Mouse (Mus musculus) heart, embryonic 10.5 days (tissue): Measurements from ENCODE around the gene Grin2b. TPM values are rescaled to one million over a fixed set of nuclear protein-coding genes. Genes with fewer than 3 reads are reported as not detected.

Source experiments
- DNase-seq: peaks from one replicate; pipeline ENCODE4 v3.0.0-alpha.2; 2017; ENCODE audit warnings: low spot score
- H3K27ac ChIP-seq: fragments of 300-500 bp; sonication (generic); 2 replicates; pipeline ENCODE4 v1.5.1; 2016; ENCODE audit warnings: mild to moderate bottlenecking
- H3K27me3 ChIP-seq: fragments of 300-500 bp; sonication (generic); 2 replicates; pipeline ENCODE4 v1.6.1; 2016; ENCODE audit warnings: mild to moderate bottlenecking; ENCODE audit not compliant: poor library complexity, insufficient read depth, severe bottlenecking
- H3K36me3 ChIP-seq: fragments of 300-500 bp; sonication (generic); 2 replicates; pipeline ENCODE4 v1.6.1; 2016; ENCODE audit warnings: mild to moderate bottlenecking, moderate library complexity
- H3K4me1 ChIP-seq: fragments of 300-500 bp; sonication (generic); 2 replicates; pipeline ENCODE4 v1.6.1; 2016; ENCODE audit warnings: mild to moderate bottlenecking
- H3K4me3 ChIP-seq: fragments of 300-500 bp; sonication (generic); 2 replicates; pipeline ENCODE4 v1.5.1; 2016; ENCODE audit warnings: mild to moderate bottlenecking, moderate library complexity
- H3K9me3 ChIP-seq: fragments of 300-500 bp; sonication (generic); 2 replicates; pipeline ENCODE4 v1.6.1; 2016; ENCODE audit warnings: mild to moderate bottlenecking, moderate library complexity
- WGBS: fragments of 180-500 bp; shearing (Covaris S2); methylation state at CpG from one replicate; pipeline ENCODE4 v1.1.7; 2016; 5-methylcytosine and 5-hydroxymethylcytosine counted together
- polyA plus RNA-seq: library from polyadenylated mRNA; unstranded; fragments of >200 nt; fragmentation: Nextera tagmentation; extraction: Ambion mirVana; gene quantifications from 2 replicates; pipeline ENCODE4 v1.2.1, GENCODE M21; 2016

Gene Grin2b
- polyA plus RNA-seq, 1 experiment from 2014 or later, result 0.15 TPM

DNA sequence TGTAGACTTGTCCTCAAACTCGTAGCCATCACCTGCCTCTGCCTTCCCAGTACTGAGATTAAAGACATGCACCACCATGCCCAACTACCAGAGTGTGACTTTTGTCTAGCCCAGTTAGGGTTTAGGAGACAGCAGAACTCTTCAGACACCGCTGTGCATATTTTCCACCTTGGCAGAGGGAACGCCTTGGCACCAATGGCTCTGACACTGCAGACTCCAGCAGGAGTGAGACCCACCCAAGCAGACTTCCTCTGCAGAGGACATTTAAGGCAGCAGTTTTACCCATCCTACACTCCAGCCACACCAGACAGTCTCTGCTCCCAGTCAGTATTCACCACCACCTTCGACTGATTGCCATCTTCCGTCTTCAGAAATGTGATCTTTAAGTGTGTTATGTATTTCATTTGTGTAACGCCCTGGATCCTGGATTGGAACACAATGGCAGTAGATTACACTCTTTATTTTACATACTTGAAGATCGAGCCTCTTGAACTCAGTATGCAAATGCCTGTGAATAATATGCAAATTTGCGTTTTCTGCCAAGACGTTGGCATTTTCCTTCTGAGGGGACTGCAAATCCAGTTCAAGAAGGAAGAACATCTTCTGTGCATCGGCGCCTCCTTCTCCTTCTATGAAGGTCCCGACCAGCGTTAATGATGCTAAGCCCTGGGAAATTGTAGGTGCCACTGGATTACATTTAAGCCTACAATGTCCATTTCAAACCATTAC is 100.8 kb downstream of the Grin2b start:
- no peak overlapping the region for H3K4me3 ChIP-seq
- 83% methylated on average over 13 of the region's 13 CpGs for WGBS
- H3K9me3 ChIP-seq, result no peaks in the 10 kb centered on the region
- H3K27ac ChIP-seq, result no peak overlapping the region
- DNase-seq, result no peak
- no peaks in the 10 kb centered on the region for H3K4me1 ChIP-seq
- H3K36me3 ChIP-seq, result no peaks in the 10 kb centered on the region
- no peaks in the 10 kb centered on the region for H3K27me3 ChIP-seq

DNA sequence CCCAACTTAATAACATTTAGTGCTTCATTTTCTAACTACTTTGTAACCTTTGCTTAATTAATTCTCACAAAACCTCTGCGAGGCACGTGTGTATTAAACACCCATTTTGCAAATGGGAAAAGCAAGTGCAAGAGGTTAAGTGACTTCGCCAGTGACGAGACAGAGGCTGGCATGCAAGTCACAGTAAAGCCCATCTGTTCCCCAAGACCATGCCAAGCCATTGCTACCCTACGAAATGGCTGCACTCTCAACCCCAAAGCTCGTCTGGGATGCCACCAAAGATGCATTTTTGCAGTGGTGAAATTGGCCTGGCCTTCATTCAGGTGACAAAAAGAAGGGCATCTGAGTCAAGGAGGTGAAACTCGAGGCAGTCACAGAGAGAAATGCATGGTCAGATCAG is 103.2 kb downstream of the Grin2b start:
- 77% methylated on average over 7 of the region's 7 CpGs for WGBS

DNA sequence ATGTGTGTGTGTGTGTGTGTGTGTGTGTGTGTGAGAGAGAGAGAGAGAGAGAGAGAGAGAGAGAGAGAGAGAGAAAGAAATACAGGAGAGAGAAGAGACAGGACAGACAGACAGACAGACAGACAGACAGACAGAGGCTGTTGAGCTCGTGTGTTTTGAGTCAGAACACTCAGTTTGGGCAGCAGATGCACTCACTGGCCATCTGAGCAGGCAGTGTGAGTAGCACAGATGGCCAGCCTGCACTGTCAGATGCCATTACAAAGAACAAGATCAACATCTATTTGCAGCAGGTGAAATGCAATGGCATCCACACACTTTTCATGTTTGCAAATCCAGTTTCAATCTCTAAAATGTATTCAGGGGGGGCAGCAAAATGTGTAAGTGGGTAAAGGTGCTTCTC is 120.0 kb downstream of the Grin2b start:
- H3K4me3 ChIP-seq, result no peak overlapping the region
- H3K9me3 ChIP-seq, result no peaks in the 10 kb centered on the region
- no peaks in the 10 kb centered on the region for H3K4me1 ChIP-seq
- no peak for DNase-seq
- H3K36me3 ChIP-seq, result no peaks in the 10 kb centered on the region
- H3K27ac ChIP-seq, result no peak overlapping the region
- no peaks in the 10 kb centered on the region for H3K27me3 ChIP-seq
- WGBS, result 48% methylated on average over 1 of the region's 1 CpGs

More for the DNA sequence above, 103.2 kb downstream of the Grin2b start:
- H3K27ac ChIP-seq, result no peak overlapping the region
- DNase-seq, result no peak
- no peaks in the 10 kb centered on the region for H3K27me3 ChIP-seq
- no peaks in the 10 kb centered on the region for H3K4me1 ChIP-seq
- no peaks in the 10 kb centered on the region for H3K36me3 ChIP-seq
- H3K9me3 ChIP-seq, result no peaks in the 10 kb centered on the region
- no peak overlapping the region for H3K4me3 ChIP-seq

DNA sequence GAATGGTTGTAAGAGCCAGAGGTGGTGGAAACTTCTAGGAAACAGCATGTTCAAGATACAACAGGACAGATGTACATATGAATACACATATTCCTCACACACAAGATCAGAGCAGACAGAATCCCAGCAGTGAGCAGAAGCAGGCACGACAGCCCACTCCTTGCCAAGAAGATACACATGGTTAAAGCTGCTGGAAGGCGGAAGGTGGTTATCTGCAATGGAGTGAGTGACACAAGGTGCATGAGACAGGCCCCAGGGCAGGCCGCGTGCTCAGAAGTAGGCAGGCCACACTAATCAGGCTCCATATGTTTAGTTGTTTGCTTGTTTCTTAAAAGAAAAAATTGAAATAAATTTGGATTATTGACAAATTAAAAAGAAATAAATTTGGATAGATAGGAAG is 123.0 kb downstream of the Grin2b start:
- H3K27ac ChIP-seq, result no peak overlapping the region
- no peak overlapping the region for H3K4me3 ChIP-seq
- no peaks in the 10 kb centered on the region for H3K27me3 ChIP-seq
- no peaks in the 10 kb centered on the region for H3K9me3 ChIP-seq
- H3K36me3 ChIP-seq, result no peaks in the 10 kb centered on the region
- H3K4me1 ChIP-seq, result no peaks in the 10 kb centered on the region
- WGBS, result 46% methylated on average over 4 of the region's 4 CpGs
- DNase-seq, result no peak

DNA sequence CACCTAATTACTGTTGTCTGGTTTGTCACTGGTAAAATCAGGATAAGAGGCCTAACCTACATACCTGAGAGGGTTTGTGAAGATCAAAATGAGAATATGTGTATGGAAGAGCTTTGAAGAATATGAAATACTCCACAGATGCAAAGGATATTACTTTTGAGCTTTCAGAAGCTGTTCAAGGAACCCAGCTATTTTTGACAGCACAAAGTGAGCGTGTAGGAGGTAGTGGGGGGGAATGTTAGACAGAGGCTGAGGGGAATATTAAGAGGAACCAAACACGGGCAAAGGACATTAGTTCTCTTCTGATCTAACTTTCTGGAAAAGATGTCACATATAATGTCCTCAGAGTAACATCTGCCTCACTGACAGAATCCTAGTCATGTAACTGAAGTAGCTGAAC is 125.2 kb downstream of the Grin2b start:
- 83% methylated on average over 2 of the region's 2 CpGs for WGBS
- no peak for DNase-seq
- no peaks in the 10 kb centered on the region for H3K9me3 ChIP-seq

DNA sequence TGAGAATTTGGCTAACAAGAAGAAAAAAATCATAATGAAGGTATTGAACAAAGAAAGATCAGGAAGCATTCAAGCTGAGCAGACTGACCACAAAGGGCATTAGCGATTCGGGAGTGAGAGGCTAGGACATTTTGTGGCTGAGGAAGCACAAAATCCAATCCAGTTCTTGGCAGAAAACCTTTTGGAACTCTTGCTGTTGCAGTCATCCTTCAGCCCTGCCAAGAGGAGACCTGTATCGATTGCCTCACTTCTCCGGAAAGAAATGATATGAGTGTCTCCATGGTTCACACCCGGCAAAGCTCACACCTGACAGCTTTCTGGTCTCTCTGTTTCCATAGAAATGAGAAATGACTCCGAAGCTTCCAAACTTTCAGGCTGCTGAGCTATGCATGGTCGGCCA is 127.2 kb downstream of the Grin2b start:
- H3K4me1 ChIP-seq, result no peaks in the 10 kb centered on the region
- H3K9me3 ChIP-seq, result no peaks in the 10 kb centered on the region
- no peaks in the 10 kb centered on the region for H3K36me3 ChIP-seq
- no peak for DNase-seq
- H3K27me3 ChIP-seq, result no peaks in the 10 kb centered on the region
- no peak overlapping the region for H3K4me3 ChIP-seq
- WGBS, result 76% methylated on average over 7 of the region's 7 CpGs
- H3K27ac ChIP-seq, result no peak overlapping the region

More for the DNA sequence above, 125.2 kb downstream of the Grin2b start:
- Histone ChIP-seq H3K27me3 (no peaks in the 10 kb centered on the region), H3K4me3 (no peak overlapping the region), H3K4me1 (no peaks in the 10 kb centered on the region), H3K36me3 (no peaks in the 10 kb centered on the region), H3K27ac (no peak overlapping the region)

DNA sequence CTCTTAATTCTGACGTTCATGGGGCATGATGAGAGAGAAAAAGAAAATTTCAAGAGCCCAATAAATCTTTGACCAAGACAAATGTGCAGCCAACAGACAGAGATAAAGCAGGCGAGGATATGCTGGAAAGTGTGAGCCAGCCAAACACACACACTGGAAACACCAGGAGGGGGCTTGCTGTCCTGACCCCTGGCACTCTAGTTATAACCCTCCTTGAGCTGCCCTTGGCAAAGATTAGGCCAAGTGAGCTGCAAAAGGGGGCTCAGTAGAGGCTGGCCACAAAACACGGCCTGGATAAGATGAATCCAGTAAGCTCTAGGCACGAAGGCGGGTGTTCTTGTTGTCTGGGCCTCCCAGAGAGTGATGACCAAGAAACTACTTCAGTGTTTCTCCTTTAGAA is 128.8 kb downstream of the Grin2b start:
- no peaks in the 10 kb centered on the region for H3K9me3 ChIP-seq
- no peak for DNase-seq
- no peaks in the 10 kb centered on the region for H3K4me1 ChIP-seq
- no peak overlapping the region for H3K4me3 ChIP-seq
- H3K27me3 ChIP-seq, result no peaks in the 10 kb centered on the region
- H3K27ac ChIP-seq, result no peak overlapping the region
- no peaks in the 10 kb centered on the region for H3K36me3 ChIP-seq
- WGBS, result 69% methylated on average over 5 of the region's 5 CpGs

DNA sequence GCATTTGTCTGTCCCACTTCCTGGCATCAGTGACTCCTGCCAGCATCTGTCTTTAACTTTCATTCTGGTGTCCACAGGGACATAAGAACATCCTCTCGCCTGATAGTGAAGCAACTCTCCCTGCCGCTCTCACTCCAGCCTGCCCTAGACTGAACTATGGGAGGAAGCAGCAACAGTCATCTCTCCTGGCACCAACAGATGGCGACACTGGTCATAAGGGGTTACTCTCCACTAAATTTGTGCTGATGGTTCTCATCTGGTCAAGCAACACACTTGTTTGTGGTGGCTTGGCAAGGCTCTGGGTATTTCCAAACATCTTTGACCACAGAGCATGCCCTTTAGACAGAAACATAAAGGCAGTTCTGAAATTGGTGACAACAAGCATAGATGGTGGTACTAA is 130.9 kb downstream of the Grin2b start:
- Histone ChIP-seq H3K36me3 (no peaks in the 10 kb centered on the region), H3K4me1 (no peaks in the 10 kb centered on the region), H3K27me3 (no peaks in the 10 kb centered on the region), H3K27ac (no peak overlapping the region), H3K9me3 (no peaks in the 10 kb centered on the region), H3K4me3 (no peak overlapping the region)
- no peak for DNase-seq
- WGBS, result 69% methylated on average over 3 of the region's 3 CpGs

DNA sequence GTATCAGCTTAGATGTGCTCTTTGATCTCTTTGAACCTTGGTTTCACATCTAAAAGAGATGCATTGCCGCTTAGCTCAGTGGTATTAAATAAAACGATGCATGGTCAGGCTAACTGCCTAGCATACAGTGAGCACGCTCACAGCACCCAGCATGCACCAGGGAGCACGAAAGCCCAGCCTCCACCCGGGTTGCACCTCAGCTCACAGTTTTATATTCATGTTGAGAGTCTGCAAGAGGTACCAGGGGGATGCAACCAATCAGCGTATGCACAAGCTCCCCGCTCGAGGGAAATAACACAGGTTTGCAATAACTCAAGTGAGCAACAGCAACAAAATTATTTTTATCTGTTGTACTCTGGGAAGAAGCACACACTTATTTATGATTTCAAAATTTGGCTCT is 131.5 kb downstream of the Grin2b start:
- Histone ChIP-seq H3K9me3 (no peaks in the 10 kb centered on the region), H3K4me1 (no peaks in the 10 kb centered on the region), H3K4me3 (no peak overlapping the region), H3K36me3 (no peaks in the 10 kb centered on the region), H3K27me3 (no peaks in the 10 kb centered on the region), H3K27ac (no peak overlapping the region)
- DNase-seq, result no peak
- 89% methylated on average over 8 of the region's 8 CpGs for WGBS

DNA sequence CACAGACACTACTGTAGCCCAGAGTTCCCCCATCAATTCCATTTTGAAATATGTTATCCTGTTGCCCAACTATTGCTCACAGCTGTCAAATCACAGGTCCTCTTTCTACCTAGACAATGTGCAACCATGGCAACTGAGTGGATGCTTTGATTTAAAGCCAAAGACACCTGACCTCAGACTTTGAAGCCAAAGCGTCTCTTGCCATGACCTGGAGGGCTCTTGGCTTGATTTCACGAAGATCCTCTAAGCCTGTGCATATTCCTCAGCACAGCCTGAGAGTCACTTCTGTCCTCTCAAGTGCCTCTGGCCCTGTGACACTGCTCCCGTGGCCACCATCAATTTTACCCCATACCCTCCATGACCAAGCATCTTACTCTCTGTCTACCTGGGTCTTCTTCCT is 132.4 kb downstream of the Grin2b start:
- Histone ChIP-seq H3K9me3 (no peaks in the 10 kb centered on the region), H3K36me3 (no peaks in the 10 kb centered on the region)

DNA sequence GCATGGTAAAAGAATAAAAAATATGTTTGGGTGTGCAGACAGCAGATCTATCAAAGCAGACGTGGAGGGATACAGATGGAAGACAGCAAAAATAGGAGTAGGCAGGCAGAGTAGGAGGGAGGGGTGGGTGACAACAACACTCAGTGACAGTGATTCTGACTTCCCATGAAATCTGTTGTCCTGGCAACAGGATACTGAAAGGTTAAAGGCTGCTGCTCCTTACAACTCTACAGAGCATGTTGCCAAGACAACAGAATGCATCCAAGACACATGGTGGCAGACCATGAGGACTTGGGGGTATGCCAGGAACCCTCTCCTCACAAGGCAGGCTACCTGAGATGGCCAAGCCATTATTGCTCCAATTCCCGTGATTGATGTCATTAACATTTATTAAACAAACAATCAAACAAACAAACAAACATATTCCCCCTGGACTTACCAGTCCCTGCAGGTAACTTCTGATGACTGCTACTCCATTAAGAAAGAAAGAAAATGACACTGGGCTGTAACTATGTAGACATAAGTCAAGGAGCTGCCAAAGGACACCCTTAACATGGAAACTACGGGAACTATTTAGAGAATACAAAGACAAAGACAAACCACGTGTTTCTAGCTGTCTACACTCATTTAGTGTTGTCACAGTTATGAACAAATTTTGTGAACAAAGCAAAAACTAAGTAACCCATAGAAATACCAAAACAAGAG is 143.9 kb downstream of the Grin2b start:
- Histone ChIP-seq H3K27ac (no peak overlapping the region), H3K9me3 (no peaks in the 10 kb centered on the region), H3K4me3 (no peak overlapping the region), H3K4me1 (no peaks in the 10 kb centered on the region), H3K36me3 (no peaks in the 10 kb centered on the region), H3K27me3 (no peaks in the 10 kb centered on the region)
- no peak for DNase-seq
- 73% methylated on average over 4 of the region's 4 CpGs for WGBS

More for the DNA sequence above, 132.4 kb downstream of the Grin2b start:
- DNase-seq, result no peak
- Histone ChIP-seq H3K27ac (no peak overlapping the region), H3K4me3 (no peak overlapping the region), H3K27me3 (no peaks in the 10 kb centered on the region), H3K4me1 (no peaks in the 10 kb centered on the region)
- WGBS, result 77% methylated on average over 3 of the region's 3 CpGs

DNA sequence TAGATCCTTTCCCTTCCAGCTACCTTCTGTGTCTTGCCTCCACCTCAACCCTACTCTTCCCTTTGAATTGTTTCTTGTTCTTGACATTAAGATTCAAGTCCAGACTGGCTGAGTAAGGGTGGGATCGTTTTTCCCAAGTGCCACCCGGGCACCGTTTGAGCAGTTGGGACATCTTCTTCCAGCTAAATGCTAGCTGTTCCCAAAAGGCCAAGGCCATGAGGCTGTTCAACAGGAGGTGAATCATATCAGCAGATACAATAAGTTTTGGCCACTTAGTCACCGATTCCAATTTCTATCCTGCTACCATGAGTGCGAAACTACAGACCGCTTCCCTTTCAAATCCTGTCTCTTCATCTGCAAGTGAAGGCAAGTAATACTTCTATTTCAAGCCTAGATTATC is 146.4 kb downstream of the Grin2b start:
- Histone ChIP-seq H3K27me3 (no peaks in the 10 kb centered on the region), H3K4me1 (no peaks in the 10 kb centered on the region), H3K27ac (no peak overlapping the region), H3K36me3 (no peaks in the 10 kb centered on the region), H3K4me3 (no peak overlapping the region), H3K9me3 (no peaks in the 10 kb centered on the region)
- WGBS, result 94% methylated on average over 6 of the region's 6 CpGs
- DNase-seq, result no peak

DNA sequence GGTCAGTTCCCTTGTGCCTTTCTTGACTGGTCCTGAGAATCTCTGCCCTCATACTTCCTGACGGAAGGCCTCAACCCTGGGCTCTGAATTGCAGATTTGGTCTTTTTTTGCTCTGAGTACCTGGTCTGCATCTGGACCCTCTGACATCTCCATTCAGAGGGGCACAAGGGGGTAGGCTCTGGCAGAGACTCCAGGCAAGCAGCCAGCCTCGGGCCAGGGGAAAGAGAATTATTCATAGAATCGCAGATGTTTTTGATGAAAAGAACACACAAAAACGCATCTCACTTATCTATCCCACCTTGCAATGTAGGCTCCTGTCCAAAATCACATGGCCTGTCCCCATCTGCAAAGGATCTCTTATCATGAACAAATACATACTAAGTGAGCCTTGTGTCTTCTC is 147.5 kb downstream of the Grin2b start:
- 87% methylated on average over 4 of the region's 4 CpGs for WGBS
- Histone ChIP-seq H3K9me3 (no peaks in the 10 kb centered on the region), H3K4me3 (no peak overlapping the region), H3K4me1 (no peaks in the 10 kb centered on the region), H3K27me3 (no peaks in the 10 kb centered on the region), H3K27ac (no peak overlapping the region), H3K36me3 (no peaks in the 10 kb centered on the region)
- DNase-seq, result no peak
